12 mouse cellular contexts compared by ENCODE assay signal in the genomic region with DNA sequence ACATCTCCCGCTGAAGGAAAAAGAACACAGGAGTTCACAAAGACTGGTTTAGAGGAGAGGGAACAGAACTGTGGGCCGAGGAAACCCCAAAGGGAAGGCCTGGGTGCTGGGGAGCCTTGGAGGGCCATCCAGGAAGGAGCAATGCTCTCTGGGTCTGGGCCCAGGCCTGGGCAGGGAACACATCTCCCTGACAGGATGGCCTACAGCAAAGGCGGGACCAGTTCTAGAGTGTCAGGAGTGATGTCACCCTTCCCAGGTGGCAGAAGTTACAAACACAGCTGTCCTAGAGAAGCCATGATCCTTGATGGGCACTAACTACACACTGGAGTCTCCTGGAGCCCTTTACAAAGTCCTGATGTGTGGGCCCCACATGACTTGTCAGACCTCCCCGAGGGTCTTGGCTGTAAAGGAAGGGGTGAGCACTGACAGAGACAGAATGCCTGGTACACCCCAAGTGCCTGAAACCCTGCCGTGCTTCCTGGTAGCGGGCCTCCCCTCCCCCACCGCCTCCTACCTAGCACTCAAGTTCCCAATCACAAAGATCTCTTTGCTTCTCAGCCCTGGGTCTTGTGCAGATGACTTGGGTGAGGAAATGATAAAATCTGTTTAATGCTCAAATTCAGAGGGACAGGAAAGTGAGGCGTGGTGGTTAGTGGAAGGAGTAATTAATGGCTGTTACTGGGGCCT.
DNase-seq lines count a peak whose midpoint lies in the region; ATAC-seq and TF ChIP-seq lines count a peak whose summit lies in the region.
"Had no signal": no experiment of that assay in that cellular context is flagged by ENCODE, and none has a peak within 500 bp of the region (broad histone marks: within the 10 kb centered on the region; RNA-seq: fewer than 3 reads in every experiment).

No protein-coding gene starts in this region.

- H3K27me3 ChIP-seq in hindbrain, embryonic 11.5 days (ENCODE audit: control insufficient read depth, insufficient read depth, low read length) = no peaks in the 10 kb centered on the region
- no peaks in the 10 kb centered on the region for H3K27me3 ChIP-seq in hindbrain, embryonic 13.5 days
- H3K27me3 ChIP-seq in thymus, adult 2 months (ENCODE audit: control insufficient read depth, insufficient read depth, low read length) = no peaks in the 10 kb centered on the region
- no peaks in the 10 kb centered on the region for H3K27me3 ChIP-seq in limb, embryonic 12.5 days
- H3K27me3 ChIP-seq: midbrain, embryonic 13.5 days had no signal

- WGBS in hindbrain, embryonic 11.5 days = 57% methylated on average over 8 of the region's 8 CpGs
- 56% methylated on average over 8 of the region's 8 CpGs for WGBS in hindbrain, embryonic 13.5 days
- 61% methylated on average over 8 of the region's 8 CpGs for WGBS in thymus, adult 2 months
- 39% methylated on average over 8 of the region's 8 CpGs for WGBS in limb, embryonic 12.5 days

- H3K36me3 ChIP-seq in hindbrain, embryonic 11.5 days (ENCODE audit: control insufficient read depth, insufficient read depth, low read length) = no peaks in the 10 kb centered on the region
- H3K36me3 ChIP-seq in hindbrain, embryonic 13.5 days = no peaks in the 10 kb centered on the region
- H3K36me3 ChIP-seq in thymus, adult 2 months (ENCODE audit: control insufficient read depth, insufficient read depth, low read length) = no peaks in the 10 kb centered on the region
- no peaks in the 10 kb centered on the region for H3K36me3 ChIP-seq in limb, embryonic 12.5 days
- H3K36me3 ChIP-seq: midbrain, embryonic 13.5 days had no signal

- peaks cover 9% of the 10 kb centered on the region; the same call in 1 of the 2 replicates for H3K4me1 ChIP-seq in hindbrain, embryonic 11.5 days (replicated peaks; ENCODE audit: control insufficient read depth, insufficient read depth, low read length)
- peaks cover 45% of the 10 kb centered on the region for H3K4me1 ChIP-seq in hindbrain, embryonic 13.5 days (replicated peaks)
- peaks cover 10% of the 10 kb centered on the region for H3K4me1 ChIP-seq in thymus, adult 2 months (replicated peaks; ENCODE audit: control insufficient read depth, insufficient read depth, low read length)
- H3K4me1 ChIP-seq in limb, embryonic 12.5 days (replicated peaks) = peaks cover 90% of the 10 kb centered on the region

- no peak for DNase-seq in hindbrain, embryonic 11.5 days (ENCODE audit: low spot score)
- DNase-seq in thymus, adult 2 months = peak; percentile 7
- no peak for DNase-seq in thymus, adult 18-20 months
- DNase-seq in spleen, postnatal 36 days (ENCODE audit: low spot score in 2 of 2) = no peak
- no peak for DNase-seq in cerebellum, adult 11-12 months
- no peak for DNase-seq in heart, adult 11 months
- DNase-seq: adrenal gland, postnatal 10 days; cerebellum, adult 18-20 months; gastrocnemius, postnatal 25 days had no signal

- TF ChIP-seq POLR2A in thymus, adult 2 months (IDR thresholded peaks at IDR 0.05; ENCODE audit: control insufficient read depth, extremely low read depth, insufficient read depth, low read length, poor library complexity) = no peak

- H3K4me2 ChIP-seq in hindbrain, embryonic 11.5 days (replicated peaks; ENCODE audit: low read depth, low read length) = no peak overlapping the region
- no peak overlapping the region for H3K4me2 ChIP-seq in hindbrain, embryonic 13.5 days
- 0 out of 2 replicates have a peak overlapping the region, but pooled peaks have one; percentile 3 for H3K4me2 ChIP-seq in limb, embryonic 12.5 days
- H3K4me2 ChIP-seq: midbrain, embryonic 13.5 days had no signal

- no peak for TF ChIP-seq CTCF in thymus, adult 2 months (IDR thresholded peaks at IDR 0.05; ENCODE audit: borderline replicate concordance, control insufficient read depth, extremely low read depth, insufficient read depth, low read length, poor library complexity)

- 0 out of 2 replicates have a peak overlapping the region, but pooled peaks have one; percentile 17 for H3K27ac ChIP-seq in hindbrain, embryonic 11.5 days (ENCODE audit: low read depth, low read length)
- H3K27ac ChIP-seq in hindbrain, embryonic 13.5 days = no peak overlapping the region
- no peak overlapping the region for H3K27ac ChIP-seq in thymus, adult 2 months (ENCODE audit: control insufficient read depth, insufficient read depth, low read length)
- peak overlapping the region; percentile 87 for H3K27ac ChIP-seq in limb, embryonic 12.5 days
- H3K27ac ChIP-seq: midbrain, embryonic 13.5 days had no signal

- no peak for ATAC-seq in hindbrain, embryonic 11.5 days (ENCODE audit: low FRiP score)
- no peak for ATAC-seq in hindbrain, embryonic 13.5 days (ENCODE audit: low FRiP score)
- ATAC-seq in limb, embryonic 12.5 days (ENCODE audit: insufficient number of reproducible peaks, insufficient read depth, low FRiP score, low TSS enrichment, low read depth) = no peak
- ATAC-seq: midbrain, embryonic 13.5 days had no signal

- H3K4me3 ChIP-seq in hindbrain, embryonic 11.5 days (ENCODE audit: low read depth, low read length) = no peak overlapping the region
- H3K4me3 ChIP-seq in hindbrain, embryonic 13.5 days = no peak overlapping the region
- H3K4me3 ChIP-seq in thymus, adult 2 months (ENCODE audit: control insufficient read depth, insufficient read depth, low read length) = no peak overlapping the region
- H3K4me3 ChIP-seq in limb, embryonic 12.5 days (replicated peaks) = no peak overlapping the region
- H3K4me3 ChIP-seq: midbrain, embryonic 13.5 days had no signal

- no peak overlapping the region for H3K9ac ChIP-seq in hindbrain, embryonic 11.5 days (ENCODE audit: low read depth, low read length)
- H3K9ac ChIP-seq in hindbrain, embryonic 13.5 days = no peak overlapping the region
- H3K9ac ChIP-seq in limb, embryonic 12.5 days (replicated peaks) = no peak overlapping the region
- H3K9ac ChIP-seq: midbrain, embryonic 13.5 days had no signal

- H3K9me3 ChIP-seq in hindbrain, embryonic 11.5 days (ENCODE audit: control insufficient read depth, low read length) = no peaks in the 10 kb centered on the region
- H3K9me3 ChIP-seq in hindbrain, embryonic 13.5 days = no peaks in the 10 kb centered on the region
- no peaks in the 10 kb centered on the region for H3K9me3 ChIP-seq in limb, embryonic 12.5 days
- H3K9me3 ChIP-seq: midbrain, embryonic 13.5 days had no signal

Comparison
In these comparisons a context has a peak if more than half of its experiments do, and no peak if none do; other contexts are left out.
1. H3K27ac ChIP-seq: peak in hindbrain, embryonic 11.5 days (single experiment) and limb, embryonic 12.5 days (single experiment); none in hindbrain, embryonic 13.5 days (single experiment) and thymus, adult 2 months (single experiment).